Mouse (Mus musculus): ENCODE measurements around the gene Tcn2.

DNA sequence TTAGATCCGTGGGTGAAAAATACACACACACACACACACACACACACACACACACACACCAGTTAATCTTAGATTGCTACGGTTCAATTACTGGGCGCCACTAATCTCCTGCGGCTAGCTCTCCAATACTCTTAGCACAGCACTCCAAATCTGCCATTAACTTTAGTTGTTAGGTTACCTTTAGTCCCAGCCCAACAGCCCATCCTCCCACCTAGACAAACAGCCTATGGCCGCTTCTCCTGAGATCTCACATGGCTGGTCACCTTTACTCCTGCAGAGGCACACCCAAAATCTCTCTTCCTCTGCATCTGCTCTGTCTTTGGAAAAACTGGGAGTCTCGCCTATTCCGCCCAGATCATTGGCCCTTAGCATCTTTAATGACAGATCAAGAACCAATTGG lies 9.4 kb upstream of the Tcn2 start:
- TF ChIP-seq CTCF (IDR thresholded peaks at IDR 0.05; ENCODE audit: extremely low read depth, insufficient read depth, low read length) (no peak), POLR2A (IDR thresholded peaks at IDR 0.05; ENCODE audit: extremely low read depth, insufficient read depth, low read length) (no peak)
